Mouse (Mus musculus) stomach, embryonic 16.5 days (tissue): Measurements from ENCODE around the gene Ntng2. TPM values are rescaled to one million over a fixed set of nuclear protein-coding genes. Genes with fewer than 3 reads are reported as not detected.
A peak's percentile ranks its signal among the peaks of the same experiment; 100 is the strongest.

Source experiments
- ATAC-seq: fragments of 200-750 bp; cut with Nextera tagmentation; 2 replicates; pipeline ENCODE4 v1.8.0; 2017; ENCODE audit warnings: moderate number of reproducible peaks, moderate TSS enrichment; ENCODE audit not compliant: insufficient read depth, low FRiP score
- H3K27ac ChIP-seq: fragments of 300-500 bp; sonication (generic); 2 replicates; pipeline ENCODE4 v1.5.1; 2014; ENCODE audit warnings: low read length
- H3K27me3 ChIP-seq: fragments of 300-500 bp; sonication (generic); 2 replicates; pipeline ENCODE4 v1.6.1; 2014; ENCODE audit warnings: low read length, control low read depth, mixed read lengths; ENCODE audit not compliant: control insufficient read depth, insufficient read depth
- H3K36me3 ChIP-seq: fragments of 300-500 bp; sonication (generic); 2 replicates; pipeline ENCODE4 v1.6.1; 2014; ENCODE audit warnings: low read length; ENCODE audit not compliant: control insufficient read depth, insufficient read depth
- H3K4me1 ChIP-seq: fragments of 300-500 bp; sonication (generic); 2 replicates; pipeline ENCODE4 v1.6.1; 2014; ENCODE audit warnings: low read length, control low read depth, mixed read lengths; ENCODE audit not compliant: control insufficient read depth, insufficient read depth
- H3K4me2 ChIP-seq: fragments of 300-500 bp; sonication (generic); 2 replicates; pipeline ENCODE4 v1.6.1; 2014; ENCODE audit warnings: low read depth, low read length, mixed read lengths
- H3K4me3 ChIP-seq: fragments of 300-500 bp; sonication (generic); replicated peaks from 2 replicates; pipeline ENCODE4 v1.5.1; 2014; ENCODE audit warnings: mild to moderate bottlenecking, low read length
- H3K9ac ChIP-seq: fragments of 300-500 bp; sonication (generic); 2 replicates; pipeline ENCODE4 v1.6.1; 2014; ENCODE audit warnings: low read length
- H3K9me3 ChIP-seq: fragments of 300-500 bp; sonication (generic); replicated peaks from 2 replicates; pipeline ENCODE4 v1.6.1; 2016; ENCODE audit warnings: low read length, control low read depth; ENCODE audit not compliant: control insufficient read depth
- WGBS: fragments of 180-500 bp; shearing (Covaris S2); extraction: QIAGEN DNeasy Blood & Tissue Kit; methylation state at CpG from one replicate; pipeline ENCODE4 v1.1.7; 2014; 5-methylcytosine and 5-hydroxymethylcytosine counted together
- polyA plus RNA-seq: library from polyadenylated mRNA; unstranded; fragments of >200 nt; fragmentation: Nextera tagmentation; extraction: Ambion mirVana; gene quantifications from 2 replicates; pipeline ENCODE4 v1.2.1, GENCODE M21; 2015

Ntng2 gene
- polyA plus RNA-seq, 1 experiment from 2014 or later, result 0.40 TPM

- Histone ChIP-seq H3K9me3 (no peaks in the 10 kb centered on the region), H3K4me1 (peaks cover 25% of the 10 kb centered on the region), H3K27me3 (peaks cover 65% of the 10 kb centered on the region), H3K4me2 (peak overlapping the region; percentile 98), H3K4me3 (peak overlapping the region; percentile 50), H3K27ac (no peak overlapping the region), H3K9ac (peak overlapping the region; percentile 61), H3K36me3 (no peaks in the 10 kb centered on the region)
- ATAC-seq, result 0 out of 2 replicates have a peak, but pooled peaks have one; percentile 20
- WGBS, result 5% methylated on average over 22 of the region's 22 CpGs
Measured at GRCm38 (mm10) chr2:29253205-29253865, 530 bp upstream of the Ntng2 start.

DNA sequence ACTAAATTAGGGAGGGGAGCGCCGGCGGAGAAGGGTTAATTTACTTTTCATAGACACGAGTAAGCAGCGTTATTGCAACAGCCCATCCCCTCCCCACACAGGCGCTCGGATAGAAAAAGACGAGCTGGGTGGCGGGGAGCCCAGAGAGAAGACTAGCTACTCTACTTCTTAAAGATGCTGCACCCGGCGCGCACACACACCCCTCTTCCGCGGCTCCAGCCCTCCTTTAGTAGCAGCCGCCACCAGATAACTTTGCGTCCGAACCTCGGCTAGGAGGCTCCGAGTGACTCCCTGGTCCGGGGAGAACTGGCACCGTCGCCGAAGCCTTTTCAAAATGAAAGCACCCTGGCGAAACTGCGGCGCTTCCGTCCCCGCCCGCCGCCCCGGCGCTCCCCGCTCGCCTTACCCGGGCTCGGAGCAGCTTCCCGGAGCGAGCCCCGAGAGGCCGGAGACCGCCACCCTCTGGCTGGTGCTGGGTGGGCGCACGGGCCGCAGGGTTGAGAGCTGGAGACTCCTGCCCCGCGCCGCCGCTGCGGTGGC, 676 bp downstream of the Ntng2 start:
- Histone ChIP-seq H3K9me3 (no peaks in the 10 kb centered on the region), H3K27ac (no peak overlapping the region), H3K27me3 (peaks cover 76% of the 10 kb centered on the region), H3K4me2 (peak overlapping the region; percentile 98), H3K9ac (peak overlapping the region; percentile 61), H3K36me3 (no peaks in the 10 kb centered on the region), H3K4me3 (peak overlapping the region; percentile 50), H3K4me1 (peaks cover 25% of the 10 kb centered on the region)
- WGBS, result under 1% methylated on average over 49 of the region's 49 CpGs
- ATAC-seq, result peak; percentile 9; the same call in 1 of the 2 replicates

GRCm38 (mm10) chr2:29251095-29252058, 1.4 kb downstream of the Ntng2 start:
- WGBS, result under 1% methylated on average over 61 of the region's 61 CpGs
- Histone ChIP-seq H3K4me3 (peak overlapping the region; percentile 50), H3K27me3 (peaks cover 77% of the 10 kb centered on the region), H3K9ac (peak overlapping the region; percentile 61), H3K4me2 (peak overlapping the region; percentile 98), H3K27ac (no peak overlapping the region), H3K36me3 (no peaks in the 10 kb centered on the region), H3K9me3 (no peaks in the 10 kb centered on the region), H3K4me1 (peaks cover 25% of the 10 kb centered on the region)
- no peak for ATAC-seq

DNA sequence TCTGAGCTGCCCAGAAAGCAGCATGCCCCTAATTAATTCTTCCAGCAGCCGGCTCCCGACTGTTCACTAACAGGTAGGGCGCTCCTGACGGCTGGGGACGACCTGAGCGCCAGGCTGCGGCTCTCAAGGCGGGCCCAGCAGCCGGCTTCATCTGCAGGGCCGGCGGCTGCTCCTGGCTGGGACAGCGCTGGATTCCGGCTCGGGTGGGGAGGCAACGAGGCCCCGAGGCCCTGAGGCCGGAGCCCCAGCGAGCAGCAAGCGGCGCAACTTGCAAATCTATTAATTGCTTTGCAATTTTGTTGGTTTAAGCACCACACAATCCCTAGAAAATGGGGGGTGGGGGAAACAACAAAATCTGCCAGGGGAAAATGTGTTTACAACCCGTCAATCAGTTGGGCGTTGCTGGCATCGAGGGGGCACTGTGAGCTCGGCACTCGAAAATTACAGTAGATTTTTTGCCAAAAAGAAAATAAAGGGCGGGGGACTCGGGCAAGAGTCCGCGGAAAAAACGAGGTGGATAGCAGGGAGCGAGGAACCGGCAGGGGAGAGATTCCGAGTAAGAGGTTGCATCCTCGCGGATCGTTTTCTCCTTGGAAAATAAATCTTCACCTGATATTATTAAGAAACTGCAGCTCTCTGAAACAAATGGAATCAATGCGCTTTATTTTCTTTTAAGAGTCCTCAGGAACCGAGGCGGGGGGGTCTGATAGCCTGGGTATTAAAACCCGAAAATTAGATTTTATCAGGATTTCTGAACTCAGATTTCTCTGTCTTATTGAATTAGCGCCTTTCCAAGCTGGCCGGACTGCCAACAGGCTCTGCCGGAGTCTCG, 2.3 kb downstream of the Ntng2 start:
- H3K9ac ChIP-seq, result 0 out of 2 replicates have a peak overlapping the region, but pooled peaks have one; percentile 17
- no peaks in the 10 kb centered on the region for H3K9me3 ChIP-seq
- ATAC-seq, result no peak
- H3K4me2 ChIP-seq, result peak overlapping the region; percentile 98
- no peaks in the 10 kb centered on the region for H3K36me3 ChIP-seq
- H3K4me1 ChIP-seq, result peaks cover 25% of the 10 kb centered on the region
- WGBS, result 1% methylated on average over 44 of the region's 44 CpGs
- H3K27me3 ChIP-seq, result peaks cover 77% of the 10 kb centered on the region
- peak overlapping the region; percentile 50; the same call in 1 of the 2 replicates for H3K4me3 ChIP-seq
- H3K27ac ChIP-seq, result no peak overlapping the region

- 6% methylated on average over 10 of the region's 10 CpGs for whole genome bisulfite sequencing
- no peak overlapping the region for H3K4me3 ChIP-seq
- H3K4me2 ChIP-seq, result no peak overlapping the region
- ATAC-seq, result no peak
- no peak overlapping the region for H3K27ac ChIP-seq
- no peak overlapping the region for H3K9ac ChIP-seq
- no peaks in the 10 kb centered on the region for H3K36me3 ChIP-seq
- H3K4me1 ChIP-seq, result peaks cover 25% of the 10 kb centered on the region
- peaks cover 74% of the 10 kb centered on the region for H3K27me3 ChIP-seq
- no peaks in the 10 kb centered on the region for H3K9me3 ChIP-seq
Measured at GRCm38 (mm10) chr2:29249852-29250251, 3.0 kb downstream of the Ntng2 start.

GRCm38 (mm10) chr2:29248551-29248950, 4.3 kb downstream of the Ntng2 start:
- Histone ChIP-seq H3K4me1 (peaks cover 25% of the 10 kb centered on the region), H3K27ac (no peak overlapping the region), H3K4me3 (no peak overlapping the region), H3K4me2 (no peak overlapping the region), H3K27me3 (peaks cover 62% of the 10 kb centered on the region), H3K36me3 (no peaks in the 10 kb centered on the region), H3K9ac (no peak overlapping the region), H3K9me3 (no peaks in the 10 kb centered on the region)
- ATAC-seq, result no peak
- WGBS, result 57% methylated on average over 3 of the region's 3 CpGs

GRCm38 (mm10) chr2:29247386-29247785, 5.4 kb downstream of the Ntng2 start:
- Histone ChIP-seq H3K4me2 (no peak overlapping the region), H3K4me3 (no peak overlapping the region), H3K9ac (no peak overlapping the region), H3K4me1 (peaks cover 19% of the 10 kb centered on the region), H3K9me3 (no peaks in the 10 kb centered on the region), H3K27ac (no peak overlapping the region), H3K36me3 (no peaks in the 10 kb centered on the region), H3K27me3 (peaks cover 51% of the 10 kb centered on the region)
- 69% methylated on average over 2 of the region's 2 CpGs for WGBS
- no peak for ATAC-seq

- Histone ChIP-seq H3K9ac (no peak overlapping the region), H3K4me2 (no peak overlapping the region), H3K4me1 (peaks cover 18% of the 10 kb centered on the region), H3K27ac (no peak overlapping the region), H3K9me3 (no peaks in the 10 kb centered on the region), H3K4me3 (no peak overlapping the region), H3K27me3 (peaks cover 46% of the 10 kb centered on the region), H3K36me3 (no peaks in the 10 kb centered on the region)
- 73% methylated on average over 7 of the region's 7 CpGs for WGBS
- no peak for ATAC-seq
Measured at GRCm38 (mm10) chr2:29246891-29247290, 5.9 kb downstream of the Ntng2 start.
